Mouse (Mus musculus): ENCODE measurements around the gene Tnfsfm13.

Tnfsfm13 gene

DNA sequence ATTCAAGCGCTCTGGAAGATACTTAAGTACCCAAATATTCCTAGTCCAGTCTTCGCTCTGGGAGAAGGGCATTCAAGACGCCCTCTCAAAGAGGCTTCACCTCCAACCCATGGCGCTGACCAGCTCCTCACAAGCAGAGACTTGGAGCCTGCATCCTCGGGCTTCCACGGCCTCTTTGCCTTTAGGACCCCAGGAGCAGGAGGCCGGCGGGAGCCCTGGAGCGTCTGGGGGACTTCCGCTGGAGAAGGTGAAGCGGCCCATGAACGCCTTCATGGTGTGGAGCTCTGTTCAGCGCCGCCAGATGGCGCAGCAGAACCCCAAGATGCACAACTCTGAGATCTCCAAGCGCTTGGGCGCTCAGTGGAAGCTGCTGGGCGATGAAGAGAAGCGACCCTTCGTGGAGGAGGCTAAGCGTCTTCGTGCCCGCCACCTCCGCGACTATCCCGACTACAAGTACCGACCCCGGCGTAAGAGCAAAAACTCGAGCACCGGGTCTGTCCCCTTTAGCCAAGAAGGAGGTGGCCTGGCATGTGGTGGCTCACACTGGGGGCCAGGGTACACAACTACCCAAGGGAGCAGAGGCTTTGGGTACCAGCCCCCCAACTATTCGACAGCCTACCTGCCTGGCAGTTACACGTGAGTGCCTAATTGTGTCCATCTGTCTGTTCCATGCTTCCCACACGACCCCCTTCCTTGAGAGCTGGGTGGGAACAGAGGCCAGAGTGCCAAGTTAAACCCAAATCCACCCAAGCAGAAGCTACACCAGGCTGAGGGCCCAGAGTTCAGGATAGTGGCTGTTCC is 40.4 kb downstream of the Tnfsfm13 start, which contains the start of gene Sox15:
Gene Sox15, plus strand, starts transcription at position 51 of the 801 bp plus-strand sequence.
- DNase-seq (ENCODE audit: low read depth, low spot score): peak; percentile 85

DNA sequence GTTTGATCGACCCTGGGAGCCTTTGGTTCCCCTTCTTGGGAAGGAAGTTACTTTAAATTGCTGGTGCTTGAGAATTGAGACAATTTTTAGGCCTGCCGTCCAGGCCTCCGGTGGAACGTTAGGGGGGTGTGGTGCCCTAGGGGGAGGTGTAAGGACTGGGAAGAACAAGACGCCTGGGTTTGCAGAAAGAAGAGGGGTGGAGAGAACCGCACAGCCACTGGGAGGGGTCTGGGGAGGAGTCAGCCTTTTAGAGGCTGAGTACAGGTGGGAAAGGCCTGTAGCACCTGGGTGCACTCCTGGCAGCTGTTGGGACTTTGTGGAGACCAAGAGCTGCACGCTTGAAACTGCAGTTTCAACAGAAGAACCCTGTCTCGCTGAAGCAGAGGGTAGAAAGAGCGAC is 41.1 kb downstream of the Tnfsfm13 start:
- DNase-seq (ENCODE audit: low read depth, low spot score): no peak

DNA sequence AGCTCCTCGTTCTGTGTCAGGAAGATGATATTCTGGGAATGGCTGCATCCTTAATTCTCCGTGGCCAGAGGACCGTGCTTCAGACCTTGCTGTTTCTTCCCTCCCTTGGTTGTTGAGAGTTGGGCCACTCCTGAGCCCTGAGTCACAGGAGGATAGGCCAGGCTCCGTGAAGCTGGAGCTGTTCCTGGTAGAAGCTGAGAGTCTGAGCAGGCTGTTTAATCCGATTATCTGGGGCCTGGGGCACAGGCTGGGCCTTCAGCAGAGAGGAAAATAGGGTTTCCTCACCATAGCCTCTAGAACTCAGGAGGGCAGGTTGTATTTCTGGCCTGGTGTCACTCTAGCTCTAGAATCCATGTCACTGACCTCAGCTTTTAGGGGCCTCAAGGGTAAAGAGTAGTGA is 42.5 kb downstream of the Tnfsfm13 start:
- DNase-seq (ENCODE audit: low read depth, low spot score): no peak

DNA sequence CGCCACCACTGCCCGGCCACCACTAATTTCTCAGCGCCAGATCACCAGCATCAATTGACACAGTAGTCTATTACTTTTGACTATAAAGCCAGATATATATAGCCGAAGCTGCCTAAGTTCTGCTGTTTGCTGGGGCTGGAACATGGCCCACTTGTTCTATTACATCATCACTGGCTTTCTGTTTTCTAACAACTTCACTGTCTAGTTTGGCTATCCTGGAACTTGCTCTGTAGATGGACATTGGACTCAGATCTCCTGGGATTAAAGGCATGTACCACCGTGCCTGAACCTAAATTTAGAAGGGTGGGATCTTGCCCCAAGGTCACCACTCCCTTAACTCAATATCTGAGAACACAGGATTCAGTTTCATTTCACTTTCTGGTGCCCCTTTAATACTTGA is 50.0 kb downstream of the Tnfsfm13 start:
- DNase-seq (ENCODE audit: low read depth, low spot score): no peak

DNA sequence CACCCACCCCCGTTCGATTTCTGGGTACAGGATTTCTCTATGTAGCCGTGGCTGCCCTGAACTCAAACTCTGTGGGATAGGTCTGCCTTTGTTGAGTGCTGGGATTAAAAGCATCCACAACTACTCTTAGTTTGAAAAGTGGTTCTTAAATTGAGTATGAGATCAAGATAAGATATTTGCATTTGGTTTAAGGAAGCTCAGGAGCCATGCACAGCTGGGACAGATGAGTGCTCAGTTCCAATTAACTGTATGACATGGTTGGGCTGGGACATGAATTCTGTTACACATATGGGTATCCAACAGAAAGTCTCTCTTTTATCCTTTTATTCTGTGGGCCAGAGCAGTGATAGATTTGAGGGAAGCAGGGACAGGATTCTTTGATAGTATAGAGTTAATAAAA is 60.4 kb downstream of the Tnfsfm13 start:
- no peak for DNase-seq (ENCODE audit: low read depth, low spot score)

DNA sequence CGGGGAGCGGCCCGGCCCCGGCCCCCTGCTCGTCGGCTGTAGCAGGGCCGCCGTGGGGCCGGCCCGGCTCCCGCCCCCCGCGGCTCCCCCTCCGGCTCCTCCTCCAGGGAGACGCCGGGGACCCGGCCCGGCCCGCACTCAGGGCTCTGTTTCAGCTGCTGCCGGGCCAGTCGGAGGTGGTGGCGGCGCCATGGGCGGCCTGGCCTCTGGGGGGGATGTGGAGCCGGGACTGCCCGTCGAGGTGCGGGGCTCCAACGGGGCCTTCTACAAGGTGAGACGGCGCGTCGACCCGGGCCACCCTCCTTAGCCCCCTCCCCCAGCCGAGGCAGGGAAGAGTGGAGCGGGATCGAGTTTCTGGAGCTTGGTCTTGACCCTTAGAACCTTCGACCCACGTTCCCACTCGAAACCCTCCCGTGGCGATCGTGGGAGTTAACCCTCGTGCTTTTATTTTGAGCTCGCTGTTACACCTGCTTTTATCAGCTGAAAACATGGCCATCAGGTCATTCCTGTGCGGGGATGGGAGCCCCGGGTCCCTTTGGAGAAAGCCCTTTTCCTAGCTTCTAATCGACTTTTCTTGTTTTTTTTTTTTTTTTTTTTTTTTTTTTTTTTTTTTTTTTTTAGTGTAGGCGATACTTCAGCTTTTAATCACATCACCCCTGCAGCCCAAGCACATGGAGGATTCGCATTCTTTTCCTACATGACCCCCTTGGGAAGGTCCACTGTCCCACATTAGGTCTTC is 62.6 kb downstream of the Tnfsfm13 start:
- DNase-seq (ENCODE audit: low read depth, low spot score): peak; percentile 36

All from forelimb bud, embryonic 11.5 days (tissue).